Mouse (Mus musculus) stomach, postnatal 0 days (tissue): ENCODE data around the gene Rpl41. TPM values are rescaled to one million over a fixed set of nuclear protein-coding genes. Genes with fewer than 3 reads are reported as not detected.
A peak's percentile ranks its signal among the peaks of the same experiment; 100 is the strongest.

Experiments
- ATAC-seq: fragments of 200-750 bp; cut with Nextera tagmentation; 2 replicates; pipeline ENCODE4 v1.8.0; 2017; ENCODE audit not compliant: low FRiP score, low TSS enrichment
- DNase-seq: peaks from one replicate; pipeline ENCODE4 v3.0.0-alpha.2; 2016; ENCODE audit warnings: low spot score
- H3K27ac ChIP-seq: fragments of 300-500 bp; sonication (generic); replicated peaks from 2 replicates; pipeline ENCODE4 v1.5.1; 2014; ENCODE audit warnings: mild to moderate bottlenecking, control low read depth
- H3K27me3 ChIP-seq: fragments of 300-500 bp; sonication (generic); 2 replicates; pipeline ENCODE4 v1.6.1; 2014; ENCODE audit warnings: low read length; ENCODE audit not compliant: control insufficient read depth, insufficient read depth
- H3K36me3 ChIP-seq: fragments of 300-500 bp; sonication (generic); 2 replicates; pipeline ENCODE4 v1.6.1; 2014; ENCODE audit warnings: low read length, mixed read lengths; ENCODE audit not compliant: control insufficient read depth, insufficient read depth
- H3K4me1 ChIP-seq: fragments of 300-500 bp; sonication (generic); replicated peaks from 2 replicates; pipeline ENCODE4 v1.6.1; 2014; ENCODE audit warnings: antibody characterized with exemption; ENCODE audit not compliant: control insufficient read depth, insufficient read depth
- H3K4me2 ChIP-seq: fragments of 300-500 bp; sonication (generic); replicated peaks from 2 replicates; pipeline ENCODE4 v1.6.1; 2014; ENCODE audit warnings: low read depth, mild to moderate bottlenecking, control low read depth, moderate library complexity
- H3K4me3 ChIP-seq: fragments of 300-500 bp; sonication (generic); 2 replicates; pipeline ENCODE4 v1.5.1; 2014; ENCODE audit warnings: low read depth, low read length, control low read depth
- H3K9ac ChIP-seq: fragments of 300-500 bp; sonication (generic); 2 replicates; pipeline ENCODE4 v1.6.1; 2014; ENCODE audit warnings: mild to moderate bottlenecking, low read length, control low read depth, mixed read lengths
- H3K9me3 ChIP-seq: fragments of 300-500 bp; sonication (generic); 2 replicates; pipeline ENCODE4 v1.6.1; 2016; ENCODE audit warnings: low read length; ENCODE audit not compliant: control insufficient read depth
- CTCF ChIP-seq: IDR thresholded peaks from 2 replicates; pipeline ENCODE4 v1.5.1; 2016; ENCODE audit warnings: antibody characterized with exemption, low read depth, mild to moderate bottlenecking, moderate library complexity
- EP300 ChIP-seq: optimal IDR thresholded peaks from 2 replicates; pipeline ENCODE3; 2016; ENCODE audit warnings: antibody characterized with exemption
- WGBS: fragments of 180-500 bp; shearing (Covaris S2); extraction: QIAGEN DNeasy Blood & Tissue Kit; methylation state at CpG from one replicate; pipeline ENCODE4 v1.1.7; 2014; 5-methylcytosine and 5-hydroxymethylcytosine counted together
- polyA plus RNA-seq: library from polyadenylated mRNA; unstranded; fragments of >200 nt; fragmentation: Nextera tagmentation; extraction: Ambion mirVana; gene quantifications from 2 replicates; pipeline ENCODE4 v1.2.1, GENCODE M21; 2015

Rpl41 gene
- polyA plus RNA-seq, 1 experiment from 2014 or later, result 3,693 TPM

GRCm38 (mm10) chr10:128535624-128536265 lies 13.4 kb downstream of the Rpl41 start:
- Histone ChIP-seq H3K36me3 (no peaks in the 10 kb centered on the region), H3K4me2 (peak overlapping the region; percentile 9; the same call in 1 of the 2 replicates), H3K4me3 (no peak overlapping the region), H3K27ac (no peak overlapping the region), H3K4me1 (no peaks in the 10 kb centered on the region), H3K27me3 (no peaks in the 10 kb centered on the region), H3K9me3 (no peaks in the 10 kb centered on the region), H3K9ac (no peak overlapping the region)
- 62% methylated on average over 4 of the region's 4 CpGs for WGBS
- TF ChIP-seq EP300, result no peak
- TF ChIP-seq CTCF, result no peak
- DNase-seq, result no peak
- ATAC-seq, result peak; percentile 11; the same call in 1 of the 2 replicates

- Histone ChIP-seq H3K9ac (no peak overlapping the region), H3K27ac (no peak overlapping the region), H3K36me3 (no peaks in the 10 kb centered on the region), H3K27me3 (no peaks in the 10 kb centered on the region), H3K4me2 (no peak overlapping the region), H3K9me3 (no peaks in the 10 kb centered on the region), H3K4me3 (no peak overlapping the region), H3K4me1 (no peaks in the 10 kb centered on the region)
- ATAC-seq (no peak), DNase-seq (no peak)
- WGBS, result 57% methylated on average over 2 of the region's 2 CpGs
- TF ChIP-seq CTCF (no peak), EP300 (no peak)
Observed at GRCm38 (mm10) chr10:128535206-128535605, 13.9 kb downstream of the Rpl41 start.

- 0 out of 2 replicates have a peak, but pooled peaks cover 3% of the 10 kb centered on the region for H3K36me3 ChIP-seq
- peak overlapping the region; percentile 90 for H3K4me3 ChIP-seq
- ATAC-seq (no peak), DNase-seq (no peak)
- H3K9ac ChIP-seq, result 0 out of 2 replicates have a peak overlapping the region, but pooled peaks have one; percentile 18
- H3K9me3 ChIP-seq, result no peaks in the 10 kb centered on the region
- peak overlapping the region; percentile 95 for H3K4me2 ChIP-seq
- H3K27me3 ChIP-seq, result no peaks in the 10 kb centered on the region
- H3K4me1 ChIP-seq, result peaks cover 3% of the 10 kb centered on the region
- H3K27ac ChIP-seq, result peak overlapping the region; percentile 63
- TF ChIP-seq CTCF (no peak), EP300 (no peak)
- WGBS, result 26% methylated on average over 28 of the region's 28 CpGs
Observed at GRCm38 (mm10) chr10:128526366-128527356, 22.4 kb downstream of the Rpl41 start.

GRCm38 (mm10) chr10:128525671-128526308 lies 23.3 kb downstream of the Rpl41 start, which contains the start of gene Esyt1:
TSS of gene Esyt1 (minus strand) at chr10:128525871.
- peak within 1 kb of the TSS; percentile 90 for H3K4me3 ChIP-seq
- TF ChIP-seq CTCF (peak; percentile 70), EP300 (no peak)
- no peaks in the 10 kb centered on the region for H3K9me3 ChIP-seq
- under 1% methylated on average over 37 of the region's 37 CpGs for WGBS
- H3K9ac ChIP-seq, result peak within 1 kb of the TSS; percentile 81
- peak within 1 kb of the TSS; percentile 92 for H3K27ac ChIP-seq
- peak; percentile 98 for ATAC-seq
- peaks cover 3% of the 10 kb centered on the region for H3K4me1 ChIP-seq
- peak; percentile 94 for DNase-seq
- peaks cover 8% of the 10 kb centered on the region; the same call in 1 of the 2 replicates for H3K36me3 ChIP-seq
- peak within 1 kb of the TSS; percentile 95 for H3K4me2 ChIP-seq
- no peaks in the 10 kb centered on the region for H3K27me3 ChIP-seq

- WGBS, result under 1% methylated on average over 57 of the region's 58 CpGs
- ATAC-seq, result peak; percentile 33
- no peak for TF ChIP-seq EP300
- no peak for TF ChIP-seq CTCF
Observed at GRCm38 (mm10) chr10:128524732-128525662, 24.1 kb downstream of the Rpl41 start.

More at GRCm38 (mm10) chr10:128524732-128525662, 24.1 kb downstream of the Rpl41 start:
- Histone ChIP-seq H3K9ac (peak overlapping the region; percentile 81), H3K36me3 (peaks cover 8% of the 10 kb centered on the region; the same call in 1 of the 2 replicates), H3K4me3 (peak overlapping the region; percentile 90), H3K27ac (peak overlapping the region; percentile 92), H3K27me3 (no peaks in the 10 kb centered on the region), H3K9me3 (no peaks in the 10 kb centered on the region), H3K4me1 (peaks cover 3% of the 10 kb centered on the region), H3K4me2 (peak overlapping the region; percentile 95)
- DNase-seq, result peak; percentile 69
